ENCODE assay signal across 11 mouse cellular contexts in the genomic region with DNA sequence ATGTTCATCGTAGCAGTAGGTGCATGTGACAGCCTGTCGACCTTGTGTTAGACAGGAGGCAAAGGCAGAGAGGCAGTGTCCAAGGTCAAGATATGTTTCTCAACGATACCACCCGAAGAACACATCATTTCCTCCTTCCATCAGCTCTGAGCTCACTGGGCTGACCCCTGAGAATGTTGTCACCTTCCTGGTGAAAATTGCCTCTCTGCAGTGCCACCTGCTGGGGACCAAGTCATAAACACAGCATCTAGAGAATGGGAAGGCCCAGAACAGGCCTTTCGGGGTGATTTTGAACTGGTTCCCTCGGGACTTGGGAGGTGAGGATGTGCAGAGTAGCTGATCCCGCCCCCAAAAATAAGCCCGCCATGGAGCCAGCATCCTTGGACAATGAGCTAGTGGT. TPM values are rescaled to one million over a fixed set of nuclear protein-coding genes. Genes with fewer than 3 reads are reported as not detected.
DNase-seq lines count a peak whose midpoint lies in the region; ATAC-seq and TF ChIP-seq lines count a peak whose summit lies in the region.
"Had no signal": no experiment of that assay in that cellular context is flagged by ENCODE, and none has a peak within 500 bp of the region (broad histone marks: within the 10 kb centered on the region; RNA-seq: fewer than 3 reads in every experiment).

No protein-coding gene starts in this region.

- no peaks in the 10 kb centered on the region for H3K4me1 ChIP-seq in kidney, postnatal 0 days (replicated peaks; ENCODE audit: insufficient read depth, low read length)
- no peaks in the 10 kb centered on the region for H3K4me1 ChIP-seq in midbrain, postnatal 0 days (ENCODE audit: insufficient read depth, low read length)
- no peaks in the 10 kb centered on the region for H3K4me1 ChIP-seq in midbrain, embryonic 13.5 days (replicated peaks)
- peaks cover 22% of the 10 kb centered on the region for H3K4me1 ChIP-seq in megakaryocyte, embryonic 14.5 days
- H3K4me1 ChIP-seq: forebrain, embryonic 12.5 days; hindbrain, embryonic 15.5 days had no signal

- no peaks in the 10 kb centered on the region for H3K9me3 ChIP-seq in kidney, postnatal 0 days (replicated peaks; ENCODE audit: low read length)
- no peaks in the 10 kb centered on the region for H3K9me3 ChIP-seq in midbrain, postnatal 0 days (ENCODE audit: low read length)
- no peaks in the 10 kb centered on the region for H3K9me3 ChIP-seq in midbrain, embryonic 13.5 days
- peaks cover 11% of the 10 kb centered on the region; the same call in 1 of the 2 replicates for H3K9me3 ChIP-seq in megakaryocyte, embryonic 14.5 days
- H3K9me3 ChIP-seq: forebrain, embryonic 12.5 days; hindbrain, embryonic 15.5 days had no signal

- H3K4me3 ChIP-seq in kidney, postnatal 0 days (replicated peaks; ENCODE audit: low read depth, low read length) = no peak overlapping the region
- no peak overlapping the region for H3K4me3 ChIP-seq in midbrain, postnatal 0 days (ENCODE audit: low read depth, low read length)
- H3K4me3 ChIP-seq in midbrain, embryonic 13.5 days (replicated peaks) = no peak overlapping the region
- peak overlapping the region; percentile 53 for H3K4me3 ChIP-seq in megakaryocyte, embryonic 14.5 days (replicated peaks)
- H3K4me3 ChIP-seq: forebrain, embryonic 12.5 days; hindbrain, embryonic 15.5 days had no signal

- ATAC-seq in kidney, postnatal 0 days (replicated peaks; ENCODE audit: low FRiP score, low read depth) = no peak
- ATAC-seq in midbrain, postnatal 0 days (ENCODE audit: low FRiP score) = no peak
- no peak for ATAC-seq in midbrain, embryonic 13.5 days

- DNase-seq in kidney, postnatal 0 days (ENCODE audit: low spot score) = no peak
- no peak for DNase-seq in kidney, adult 9 months
- DNase-seq in midbrain, postnatal 0 days (ENCODE audit: low spot score) = no peak
- DNase-seq in ZHBTc4 (ENCODE audit: low read depth, low spot score) = peak; percentile 70
- no peak for DNase-seq in frontal cortex, adult 2 months (ENCODE audit: extremely low spot score in 1 of 2, low spot score in 1 of 2)
- DNase-seq: heart, adult 18-20 months had no signal

- 79% methylated on average over 8 of the region's 8 CpGs for WGBS in kidney, postnatal 0 days
- WGBS in midbrain, postnatal 0 days = 89% methylated on average over 7 of the region's 8 CpGs
- 90% methylated on average over 8 of the region's 8 CpGs for WGBS in midbrain, embryonic 13.5 days

- H3K36me3 ChIP-seq in kidney, postnatal 0 days (ENCODE audit: insufficient read depth, low read length) = no peaks in the 10 kb centered on the region
- no peaks in the 10 kb centered on the region for H3K36me3 ChIP-seq in midbrain, postnatal 0 days (ENCODE audit: insufficient read depth, low read length)
- H3K36me3 ChIP-seq in midbrain, embryonic 13.5 days = no peaks in the 10 kb centered on the region
- H3K36me3 ChIP-seq in megakaryocyte, embryonic 14.5 days (replicated peaks; ENCODE audit: low read length) = no peaks in the 10 kb centered on the region
- H3K36me3 ChIP-seq: forebrain, embryonic 12.5 days; hindbrain, embryonic 15.5 days had no signal

- H3K27me3 ChIP-seq in kidney, postnatal 0 days (ENCODE audit: insufficient read depth, low read length) = no peaks in the 10 kb centered on the region
- 0 out of 2 replicates have a peak, but pooled peaks cover 1% of the 10 kb centered on the region for H3K27me3 ChIP-seq in midbrain, postnatal 0 days (ENCODE audit: insufficient read depth, low read length)
- H3K27me3 ChIP-seq in midbrain, embryonic 13.5 days = 0 out of 2 replicates have a peak, but pooled peaks cover 3% of the 10 kb centered on the region
- peaks cover 4% of the 10 kb centered on the region for H3K27me3 ChIP-seq in megakaryocyte, embryonic 14.5 days (replicated peaks)
- H3K27me3 ChIP-seq: forebrain, embryonic 12.5 days; hindbrain, embryonic 15.5 days had no signal

- H3K9ac ChIP-seq in kidney, postnatal 0 days (ENCODE audit: low read depth, low read length) = no peak overlapping the region
- no peak overlapping the region for H3K9ac ChIP-seq in midbrain, postnatal 0 days (replicated peaks; ENCODE audit: low read length, poor library complexity, severe bottlenecking)
- no peak overlapping the region for H3K9ac ChIP-seq in midbrain, embryonic 13.5 days (replicated peaks)
- H3K9ac ChIP-seq: forebrain, embryonic 12.5 days; hindbrain, embryonic 15.5 days had no signal

- TF ChIP-seq CTCF in kidney, postnatal 0 days (IDR thresholded peaks at IDR 0.05; ENCODE audit: low read depth) = peak; percentile 38; the same call in 1 of the 2 replicates
- peak; percentile 61 for TF ChIP-seq CTCF in midbrain, postnatal 0 days (IDR thresholded peaks at IDR 0.05)

- H3K4me2 ChIP-seq in kidney, postnatal 0 days (ENCODE audit: low read length) = no peak overlapping the region
- H3K4me2 ChIP-seq in midbrain, postnatal 0 days (ENCODE audit: low read depth, low read length, poor library complexity, severe bottlenecking) = no peak overlapping the region
- no peak overlapping the region for H3K4me2 ChIP-seq in midbrain, embryonic 13.5 days (replicated peaks)
- H3K4me2 ChIP-seq: forebrain, embryonic 12.5 days; hindbrain, embryonic 15.5 days had no signal

- no peak overlapping the region for H3K27ac ChIP-seq in kidney, postnatal 0 days
- no peak overlapping the region for H3K27ac ChIP-seq in midbrain, postnatal 0 days (ENCODE audit: low read depth, low read length)
- H3K27ac ChIP-seq in midbrain, embryonic 13.5 days = no peak overlapping the region
- H3K27ac ChIP-seq: forebrain, embryonic 12.5 days; hindbrain, embryonic 15.5 days had no signal

RNA-seq across cellular contexts. Expression of gene Glt1d1, which starts 48.4 kb away (rescaled TPM):
- 0.29 and 0.46 TPM in 2 replicates for polyA plus RNA-seq in kidney, postnatal 0 days (2015; fragmentation: Nextera tagmentation; extraction: Ambion mirVana)
- 9.6 and 12.8 TPM in 2 replicates for total RNA-seq in midbrain, postnatal 0 days (2014; rRNA removed)
- polyA plus RNA-seq in midbrain, postnatal 0 days (2015; fragmentation: Nextera tagmentation; extraction: Ambion mirVana) = 1.3 and 1.7 TPM in 2 replicates
- polyA plus RNA-seq in midbrain, embryonic 13.5 days (2015; fragmentation: Nextera tagmentation; extraction: Ambion mirVana) = 1.5 and 1.9 TPM in 2 replicates
- polyA plus RNA-seq in megakaryocyte, embryonic 14.5 days (2012; ENCODE audit: insufficient read depth, low replicate concordance) = 0.17 TPM in 1 of 2 replicates, not detected in the other
- polyA plus RNA-seq in frontal cortex, adult 2 months (2012; rRNA removed) = 15.2 and 17.9 TPM in 2 replicates
- total RNA-seq: heart, adult 18-20 months; megakaryocyte-erythroid progenitor cell, adult 5-6 weeks had no signal

RNA-seq across cellular contexts. Expression of gene Slc15a4, which starts 49.0 kb away (rescaled TPM):
- 15.4 and 16.2 TPM in 2 replicates for polyA plus RNA-seq in kidney, postnatal 0 days (2015; fragmentation: Nextera tagmentation; extraction: Ambion mirVana)
- 34.4 and 39.1 TPM in 2 replicates for total RNA-seq in midbrain, postnatal 0 days (2014; rRNA removed)
- polyA plus RNA-seq in midbrain, postnatal 0 days (2015; fragmentation: Nextera tagmentation; extraction: Ambion mirVana) = 16.2 and 17.7 TPM in 2 replicates
- 24.4 and 26.1 TPM in 2 replicates for polyA plus RNA-seq in midbrain, embryonic 13.5 days (2015; fragmentation: Nextera tagmentation; extraction: Ambion mirVana)
- polyA plus RNA-seq in megakaryocyte, embryonic 14.5 days (2012; ENCODE audit: insufficient read depth, low replicate concordance) = 7.9 and 11.9 TPM in 2 replicates
- 18.5 and 22.1 TPM in 2 replicates for polyA plus RNA-seq in frontal cortex, adult 2 months (2012; rRNA removed)
